Mouse (Mus musculus): ENCODE data around the gene Trim23. TPM values are rescaled to one million over a fixed set of nuclear protein-coding genes. Genes with fewer than 3 reads are reported as not detected.
"Not testable (repeated sequence)": the region's sequence is repeated elsewhere in the genome, so short reads cannot be mapped to it uniquely, and the experiment has no call there.

Trim23 gene
- total RNA-seq (2021) = 10 to 100 TPM; 19.5 to 22.2 TPM

GRCm38 (mm10) chr13:104178650-104179121, at the start of gene Trim23:
TSS of gene Trim23 (plus strand) at chr13:104178797.
- peak; percentile 95 for DNase-seq (ENCODE audit: low spot score)
- intact Hi-C loops (cut with DNase I) = no loop called here

- DNase-seq (ENCODE audit: low spot score) = no peak
- intact Hi-C loops (cut with DNase I) = no loop called here
Measured at GRCm38 (mm10) chr13:104132561-104132960, 46.0 kb upstream of the Trim23 start.

GRCm38 (mm10) chr13:104134510-104135085, 44.0 kb upstream of the Trim23 start:
- intact Hi-C loops (cut with DNase I) = no loop called here
- DNase-seq (ENCODE audit: low spot score) = no peak

GRCm38 (mm10) chr13:104139369-104140209, 39.0 kb upstream of the Trim23 start:
- intact Hi-C loops (cut with DNase I) = no loop called here
- peak; percentile 4 for DNase-seq (ENCODE audit: low spot score)

GRCm38 (mm10) chr13:104144871-104145270, 33.7 kb upstream of the Trim23 start:
- no peak for DNase-seq (ENCODE audit: low spot score)
- intact Hi-C loops (cut with DNase I) = no loop called here

- DNase-seq (ENCODE audit: low spot score) = no peak
- intact Hi-C loops (cut with DNase I) = no loop called here
Measured at GRCm38 (mm10) chr13:104145646-104146045, 33.0 kb upstream of the Trim23 start.

- intact Hi-C loops (cut with DNase I) = no loop called here
- no peak for DNase-seq (ENCODE audit: low spot score)
Measured at GRCm38 (mm10) chr13:104154180-104154579, 24.4 kb upstream of the Trim23 start.

- intact Hi-C loops (cut with DNase I) = no loop called here
- no peak for DNase-seq (ENCODE audit: low spot score)
Measured at GRCm38 (mm10) chr13:104155106-104155505, 23.5 kb upstream of the Trim23 start.

GRCm38 (mm10) chr13:104155686-104156085, 22.9 kb upstream of the Trim23 start:
- DNase-seq (ENCODE audit: low spot score) = no peak
- intact Hi-C loops (cut with DNase I) = no loop called here

GRCm38 (mm10) chr13:104171711-104172110, 6.9 kb upstream of the Trim23 start:
- DNase-seq (ENCODE audit: low spot score) = no peak
- intact Hi-C loops (cut with DNase I) = no loop called here

GRCm38 (mm10) chr13:104172498-104172897, 6.1 kb upstream of the Trim23 start:
- no peak for DNase-seq (ENCODE audit: low spot score)
- intact Hi-C loops (cut with DNase I) = no loop called here

- DNase-seq (ENCODE audit: low spot score) = no peak
- intact Hi-C loops (cut with DNase I) = no loop called here
Measured at GRCm38 (mm10) chr13:104176874-104177273, 1.7 kb upstream of the Trim23 start.

- DNase-seq (ENCODE audit: low spot score) = no peak
- intact Hi-C loops (cut with DNase I) = no loop called here
Measured at GRCm38 (mm10) chr13:104177796-104178649, 574 bp upstream of the Trim23 start, which contains the start of gene Trappc13. TSS of gene Trappc13 (minus strand) at chr13:104178469.

GRCm38 (mm10) chr13:104179176-104179888, 735 bp downstream of the Trim23 start:
- intact Hi-C loops (cut with DNase I) = no loop called here
- no peak for DNase-seq (ENCODE audit: low spot score)

- intact Hi-C loops (cut with DNase I) = no loop called here
- no peak for DNase-seq (ENCODE audit: low spot score)
Measured at GRCm38 (mm10) chr13:104187357-104187756, 8.8 kb downstream of the Trim23 start.

GRCm38 (mm10) chr13:104195891-104196290, 17.3 kb downstream of the Trim23 start:
- DNase-seq (ENCODE audit: low spot score); intact Hi-C loops (cut with DNase I): not testable (repeated sequence)

- intact Hi-C loops (cut with DNase I) = no loop called here
- DNase-seq (ENCODE audit: low spot score) = no peak
Measured at GRCm38 (mm10) chr13:104204313-104204712, 25.7 kb downstream of the Trim23 start.

GRCm38 (mm10) chr13:104227478-104227877, 48.9 kb downstream of the Trim23 start:
- intact Hi-C loops (cut with DNase I) = no loop called here
- no peak for DNase-seq (ENCODE audit: low spot score)

GRCm38 (mm10) chr13:104228384-104229066, 49.9 kb downstream of the Trim23 start, which contains the start of the genes Cenpk and Ppwd1:
TSS of gene Cenpk (plus strand) at chr13:104228611.
TSS of gene Ppwd1 (minus strand) at chr13:104228843.
- intact Hi-C loops (cut with DNase I) = no loop called here
- peak; percentile 91 for DNase-seq (ENCODE audit: low spot score)

Data from heart, postnatal 25 days (tissue).